Mouse (Mus musculus) lung, postnatal 25 days (tissue): Measurements from ENCODE around the gene Tln2.

Experiments used
- DNase-seq: peaks from one replicate; pipeline ENCODE4 v3.0.0; 2022; ENCODE audit warnings: low spot score

The Tln2 gene

DNA sequence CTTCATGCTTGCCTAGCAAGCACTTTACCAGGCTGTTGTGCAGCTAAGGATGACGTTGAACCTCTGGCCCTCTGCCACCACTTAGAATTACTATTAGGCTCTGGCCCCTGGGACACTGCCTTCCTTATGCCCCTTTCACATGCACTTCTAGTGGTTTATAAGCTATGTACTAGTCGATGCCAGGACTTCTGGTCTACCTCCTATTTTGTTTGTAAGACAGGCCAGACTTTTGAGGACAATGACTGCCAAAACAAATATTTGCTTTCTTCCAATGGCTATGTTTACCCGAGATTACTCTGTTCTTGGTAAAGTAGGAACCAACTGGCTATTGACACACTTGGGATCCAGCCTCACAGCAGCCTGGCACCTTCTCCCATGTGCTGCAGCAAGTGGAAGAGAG is 82.1 kb downstream of the Tln2 start:
- DNase-seq: peak; percentile 76

DNA sequence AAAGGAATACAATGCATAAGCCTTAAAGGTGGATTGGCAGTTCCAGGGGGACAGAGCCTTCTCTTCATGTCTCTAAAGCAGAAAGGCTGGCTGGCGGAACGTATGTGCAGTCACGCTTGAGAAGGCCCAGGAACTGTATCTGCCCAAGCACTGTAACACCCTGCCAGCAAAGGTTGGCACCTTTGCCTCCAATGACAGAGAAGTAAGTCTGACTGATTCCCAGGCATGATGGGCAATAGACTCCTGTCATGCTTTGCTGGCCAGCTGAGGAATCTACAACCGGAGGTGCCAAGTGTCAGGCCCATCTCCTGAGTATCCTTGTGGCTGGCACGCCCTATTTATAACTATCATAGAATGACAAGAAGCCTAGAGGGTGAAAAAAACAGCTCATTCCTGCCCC is 83.3 kb downstream of the Tln2 start:
- no peak for DNase-seq

DNA sequence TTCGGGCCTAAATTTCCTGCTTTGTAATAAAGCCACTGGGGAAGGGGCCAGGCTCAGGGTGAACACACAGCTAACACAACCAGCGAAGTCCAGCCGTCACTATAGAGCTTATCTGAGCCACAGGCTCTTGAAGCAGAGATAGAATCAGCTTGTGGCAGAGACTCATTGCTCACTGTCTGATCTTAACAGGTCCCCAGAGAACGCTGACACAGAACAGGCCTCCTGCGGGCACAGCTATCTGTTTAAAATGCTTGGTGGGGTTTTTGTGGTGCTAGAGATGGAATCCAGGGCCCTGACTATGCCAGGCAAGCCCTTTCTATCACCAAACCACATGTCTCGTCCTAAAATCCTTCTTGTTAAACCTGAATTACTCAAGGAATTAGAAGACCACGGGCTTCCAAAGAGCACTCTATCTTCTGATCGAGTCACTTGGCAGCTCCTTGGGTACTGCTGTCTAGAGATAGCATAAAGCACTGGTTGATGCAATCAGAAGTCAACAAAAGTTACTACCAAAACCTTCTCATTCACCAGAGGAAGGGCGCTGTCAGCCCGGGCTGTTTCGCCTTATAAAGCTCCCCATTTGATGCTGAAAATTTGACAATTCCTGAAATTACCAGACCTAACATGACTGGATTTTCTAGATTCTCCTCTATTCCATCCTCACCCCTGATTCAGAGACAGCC is 95.9 kb downstream of the Tln2 start:
- no peak for DNase-seq

DNA sequence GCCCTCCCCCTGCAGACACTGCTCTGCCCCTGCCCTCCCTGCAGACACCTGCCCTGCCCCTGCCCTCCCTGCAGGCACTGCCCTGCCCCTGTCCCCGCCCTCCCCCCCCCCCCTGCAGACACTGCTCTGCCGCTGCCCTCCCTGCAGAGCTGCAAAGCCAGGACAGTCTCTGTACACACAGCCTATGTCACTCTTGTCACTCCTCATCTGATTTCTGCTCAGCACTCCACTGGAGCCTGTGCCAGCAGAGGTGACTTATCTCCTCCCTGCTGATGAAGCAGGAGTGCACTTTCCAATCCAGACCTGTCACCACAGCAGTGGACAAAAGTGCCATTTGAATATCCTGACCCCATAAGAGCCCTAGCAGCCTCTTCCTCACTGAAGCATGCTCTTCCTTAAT is 118.0 kb downstream of the Tln2 start:
- DNase-seq: no peak

DNA sequence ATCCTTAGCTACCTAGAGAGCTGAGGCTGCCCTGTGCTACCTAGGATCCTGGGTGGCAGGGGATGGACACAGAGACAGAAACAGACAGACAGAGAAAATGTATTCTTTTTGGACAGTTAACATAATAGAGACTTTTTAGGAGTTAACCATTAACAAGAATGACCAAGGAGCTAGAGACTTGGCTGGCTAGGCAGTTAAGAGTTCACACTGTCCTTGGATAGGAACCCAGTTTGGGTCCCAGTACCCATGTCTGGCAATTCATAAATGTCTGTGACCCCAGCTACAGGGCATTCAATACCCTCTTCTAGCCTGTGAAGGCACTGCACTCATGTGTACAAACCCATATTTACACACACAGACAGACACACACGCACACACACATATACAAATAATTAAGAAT is 122.0 kb downstream of the Tln2 start:
- DNase-seq: no peak

DNA sequence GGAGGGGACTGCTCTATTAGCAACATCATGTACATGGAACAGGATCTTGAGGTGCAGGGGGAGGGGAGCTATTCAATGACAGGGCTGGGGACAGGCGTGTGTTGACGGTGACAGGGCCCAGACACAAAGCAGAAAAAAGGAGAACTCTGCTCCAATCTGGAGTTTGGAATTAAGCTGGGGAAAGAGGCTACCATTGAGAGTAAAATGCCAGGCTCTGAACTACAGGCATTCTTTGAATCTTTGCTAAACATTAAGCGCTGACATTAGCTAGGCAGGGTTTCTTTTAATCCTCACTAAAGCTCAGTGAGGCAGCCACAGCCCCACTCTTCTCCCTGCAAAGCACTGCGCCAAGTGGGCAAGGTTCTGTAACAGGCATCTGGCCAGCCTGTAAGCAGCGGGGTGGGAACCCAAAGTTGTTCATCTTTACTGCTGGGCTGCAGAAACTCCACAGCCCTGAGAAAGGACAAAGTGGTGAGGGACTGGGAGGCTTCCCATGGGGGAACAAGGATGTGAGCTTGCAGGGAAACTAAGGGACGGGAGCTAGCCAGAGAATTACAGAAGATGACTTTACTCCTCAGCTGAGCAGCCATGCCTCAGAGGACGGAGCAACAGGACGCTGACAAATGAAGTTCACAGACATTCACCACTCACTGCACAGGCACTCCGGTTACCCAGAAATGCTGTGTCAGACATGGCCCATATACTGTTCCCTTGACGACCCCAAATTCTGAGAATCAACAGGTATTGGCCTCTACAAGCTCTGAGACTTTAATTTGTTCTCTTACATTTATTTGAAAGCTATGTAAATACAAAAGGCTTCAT is 124.0 kb downstream of the Tln2 start:
- no peak for DNase-seq

DNA sequence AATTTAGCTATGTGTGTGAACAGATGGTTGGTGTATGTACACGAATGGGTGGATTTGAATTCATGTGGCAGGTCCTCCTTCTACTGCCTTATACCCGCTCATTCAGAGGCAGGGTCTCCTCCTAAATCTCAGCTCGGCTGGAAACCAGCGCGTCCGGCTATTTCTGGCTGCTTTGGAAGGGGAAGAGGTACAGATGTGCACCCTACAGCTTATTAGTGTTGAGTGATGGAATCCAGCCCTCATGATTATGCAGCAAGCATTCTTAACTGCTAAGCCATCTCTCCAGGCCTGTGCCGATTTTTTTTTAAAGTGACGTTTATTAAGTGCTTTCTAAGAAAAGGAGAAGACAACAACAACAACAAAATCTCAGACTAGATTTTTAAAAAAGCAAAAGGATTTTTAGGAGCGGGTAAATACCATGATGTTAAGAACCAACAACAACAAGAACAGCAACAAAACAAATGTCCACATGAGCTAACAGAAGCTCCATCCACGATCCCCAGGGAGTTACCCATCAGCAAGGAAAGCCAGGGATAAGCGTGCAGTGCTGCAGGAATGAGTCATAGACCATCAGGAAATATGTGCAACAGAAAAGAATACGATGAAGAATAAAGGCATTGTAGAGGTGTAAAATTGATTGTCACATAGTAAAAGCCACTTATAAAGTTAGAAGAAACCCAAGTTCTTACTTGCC is 130.2 kb downstream of the Tln2 start:
- peak; percentile 4 for DNase-seq

DNA sequence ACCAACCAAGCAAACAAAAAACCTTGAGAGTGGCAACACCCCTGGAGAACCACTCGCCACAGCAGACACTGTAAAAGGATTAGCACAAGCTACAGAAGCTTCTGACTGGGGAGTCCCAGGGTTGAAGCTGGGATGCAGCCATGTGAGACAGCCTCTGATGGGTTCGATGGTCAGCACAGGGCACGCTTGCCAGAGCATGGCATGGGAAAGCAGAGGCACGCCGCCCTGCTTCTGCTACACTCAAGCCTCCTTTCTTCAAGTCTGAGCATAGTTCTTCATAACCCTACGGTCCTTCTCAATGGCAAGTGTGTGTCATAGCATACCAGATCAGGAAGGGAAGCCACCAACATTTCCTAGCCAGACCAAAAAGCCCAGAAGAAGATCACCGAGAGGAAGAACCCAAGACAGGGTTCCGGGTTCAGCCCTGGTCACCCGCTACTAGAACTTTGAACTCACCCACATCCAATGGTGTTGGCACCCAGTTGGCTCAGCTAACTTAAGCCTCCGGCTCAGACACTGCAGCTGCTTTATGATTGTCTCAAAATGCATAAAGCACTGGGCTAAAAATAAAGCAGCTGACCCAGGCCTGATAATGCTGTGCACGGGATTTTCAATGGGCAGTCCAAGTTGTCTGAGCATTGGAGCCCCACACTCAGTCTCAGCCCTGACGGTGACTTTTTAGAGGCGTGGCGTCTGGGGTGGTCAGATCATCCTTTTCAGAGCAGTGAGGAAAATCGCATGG is 131.0 kb downstream of the Tln2 start:
- DNase-seq: no peak

DNA sequence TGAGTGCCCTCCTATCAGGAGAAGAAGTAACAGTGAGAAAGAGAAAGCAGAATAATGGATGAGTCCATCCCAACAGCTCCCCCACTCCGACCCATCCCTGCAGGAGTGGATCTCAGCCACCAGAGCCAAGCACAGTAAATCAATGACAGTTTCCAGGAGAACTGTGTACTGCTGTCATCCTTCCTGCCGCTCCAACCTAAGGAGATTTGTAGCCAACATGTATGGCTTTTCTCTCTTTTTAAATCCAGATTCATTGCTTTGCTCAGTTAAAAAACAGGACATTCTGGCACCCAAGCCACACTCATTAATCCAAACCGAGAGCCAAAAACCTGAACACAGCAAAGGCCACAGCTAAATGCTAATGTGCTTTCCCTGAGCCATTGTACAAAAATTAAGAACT is 133.2 kb downstream of the Tln2 start:
- DNase-seq: no peak

DNA sequence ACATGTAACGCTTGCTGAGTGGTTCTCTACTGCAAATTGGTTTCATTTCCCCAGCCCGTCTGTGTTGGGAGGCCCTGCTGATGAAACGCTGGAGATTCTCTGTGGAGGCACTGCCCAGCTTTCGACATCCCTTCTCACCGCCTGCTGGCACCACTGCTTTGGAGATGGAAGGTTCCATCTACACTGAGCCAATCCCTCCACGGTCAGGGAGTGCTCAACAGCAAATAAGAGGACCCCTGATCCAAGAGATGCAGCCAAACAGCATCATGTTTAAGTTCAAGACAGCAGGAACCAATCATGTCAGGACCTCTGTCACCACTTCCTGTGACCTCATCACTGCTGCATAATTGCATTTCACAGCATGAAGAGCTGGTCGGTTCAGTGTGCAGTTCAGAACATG is 135.4 kb downstream of the Tln2 start:
- no peak for DNase-seq

DNA sequence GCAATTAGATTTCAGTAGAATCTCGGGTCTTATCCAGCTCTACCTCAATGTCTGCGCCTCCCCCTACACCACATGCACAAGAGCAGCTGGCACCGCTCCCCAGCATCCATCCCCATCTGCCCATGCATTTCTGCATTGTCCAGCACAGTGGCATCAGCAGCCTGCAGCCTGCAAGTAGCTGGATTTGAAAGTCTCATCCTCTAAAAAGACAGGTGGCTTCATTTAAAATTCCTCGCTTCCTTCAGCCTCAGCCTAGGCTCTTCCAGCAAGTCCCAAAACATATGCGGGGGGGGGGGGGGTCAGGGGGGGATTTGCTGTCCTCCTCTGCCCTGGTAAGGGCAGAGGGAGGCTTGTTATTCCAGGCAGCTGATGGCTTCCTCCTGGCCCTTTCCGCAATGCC is 141.4 kb downstream of the Tln2 start:
- DNase-seq: no peak

DNA sequence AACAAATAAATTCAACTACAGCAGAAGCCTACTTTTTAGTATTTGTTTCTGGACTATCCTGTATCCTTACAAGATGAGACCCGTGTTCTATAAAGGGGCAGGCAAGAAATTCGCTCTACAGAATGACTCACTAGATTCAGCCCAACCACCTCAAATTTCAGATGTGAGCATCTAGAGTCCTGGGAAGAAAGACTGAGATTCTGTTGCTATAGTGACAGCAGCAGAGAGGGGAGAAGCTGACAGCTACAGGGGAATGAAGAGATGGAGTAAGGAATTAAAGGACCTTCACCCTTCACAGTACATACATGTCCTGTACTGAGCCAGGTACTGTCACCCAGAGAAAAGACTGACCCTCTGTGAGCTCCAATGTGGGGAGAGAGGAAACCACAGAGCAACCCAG is 148.8 kb downstream of the Tln2 start:
- DNase-seq: no peak

DNA sequence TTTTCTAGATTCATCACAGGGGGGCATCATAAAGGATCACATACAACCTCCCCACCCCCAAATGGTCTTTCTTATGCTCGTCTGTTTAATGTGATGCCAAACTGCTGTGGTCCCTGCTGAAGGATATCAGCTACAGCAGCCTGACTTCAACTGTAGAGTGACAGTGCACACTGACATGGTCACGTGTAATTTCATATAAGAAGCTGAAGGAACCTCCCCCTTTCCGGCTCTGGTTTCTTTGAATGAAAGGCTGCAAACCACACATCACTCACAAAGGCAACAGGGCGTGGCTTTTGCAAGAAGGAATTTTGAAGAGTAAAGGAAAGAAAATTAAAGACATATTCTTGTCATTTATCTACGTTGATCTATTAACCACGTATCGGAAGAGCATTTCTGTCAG is 154.8 kb downstream of the Tln2 start:
- DNase-seq: no peak

DNA sequence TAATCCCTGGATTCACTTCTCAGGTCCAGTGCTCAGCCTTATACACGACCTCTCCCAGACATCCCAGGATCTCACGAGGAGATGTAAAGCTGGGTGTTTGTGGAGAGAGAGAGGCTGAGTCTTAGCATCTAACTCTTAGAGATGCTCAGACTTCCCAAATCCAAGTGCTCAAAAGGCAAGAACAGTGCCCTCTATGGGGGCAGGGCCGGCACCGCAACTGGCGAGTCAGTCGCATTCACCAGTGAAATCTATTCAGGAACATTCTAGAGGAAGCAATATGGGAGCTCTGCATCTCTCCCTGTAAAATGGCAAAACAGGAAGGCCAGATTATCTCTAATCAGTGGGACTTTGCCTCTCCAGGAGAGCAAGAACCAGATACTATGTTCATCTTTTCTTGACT is 159.9 kb downstream of the Tln2 start:
- DNase-seq: no peak

DNA sequence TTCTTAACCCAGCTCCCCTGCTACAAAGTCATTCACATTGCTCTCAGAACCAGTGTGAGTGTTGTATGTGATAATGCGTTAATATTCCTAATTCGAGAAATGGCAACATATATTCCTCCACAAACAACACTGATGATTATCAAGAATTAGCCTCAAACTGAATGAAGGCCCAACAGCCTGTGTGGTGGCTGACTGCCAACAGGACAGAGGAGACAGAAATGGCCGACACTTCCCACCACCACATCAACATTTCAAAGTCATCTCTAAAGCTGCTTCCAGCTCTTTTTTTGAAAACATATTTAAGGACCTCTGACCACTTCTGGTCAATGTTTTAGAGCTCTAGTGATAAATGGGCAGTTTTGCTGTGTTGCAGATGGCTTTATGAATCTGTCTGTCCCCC is 161.7 kb downstream of the Tln2 start:
- DNase-seq: no peak

DNA sequence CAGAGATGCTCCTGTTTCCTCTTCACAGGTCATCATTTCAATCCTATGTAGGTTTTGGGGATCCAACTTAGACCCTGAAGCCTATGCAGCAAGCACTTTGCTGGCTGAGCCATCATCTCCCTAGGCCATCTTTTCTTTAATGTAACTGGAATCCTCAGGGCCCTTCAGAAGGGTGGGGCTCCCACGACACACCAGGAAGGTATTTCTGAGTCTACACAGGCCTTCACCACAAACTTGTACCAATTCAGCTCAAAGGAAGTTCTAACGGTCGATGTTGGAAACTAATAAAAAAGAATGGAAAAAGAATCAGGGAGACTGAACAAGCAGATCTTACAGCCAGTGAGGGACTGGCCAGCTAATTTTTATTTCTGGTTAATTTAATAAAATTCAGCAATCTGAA is 163.1 kb downstream of the Tln2 start:
- no peak for DNase-seq

DNA sequence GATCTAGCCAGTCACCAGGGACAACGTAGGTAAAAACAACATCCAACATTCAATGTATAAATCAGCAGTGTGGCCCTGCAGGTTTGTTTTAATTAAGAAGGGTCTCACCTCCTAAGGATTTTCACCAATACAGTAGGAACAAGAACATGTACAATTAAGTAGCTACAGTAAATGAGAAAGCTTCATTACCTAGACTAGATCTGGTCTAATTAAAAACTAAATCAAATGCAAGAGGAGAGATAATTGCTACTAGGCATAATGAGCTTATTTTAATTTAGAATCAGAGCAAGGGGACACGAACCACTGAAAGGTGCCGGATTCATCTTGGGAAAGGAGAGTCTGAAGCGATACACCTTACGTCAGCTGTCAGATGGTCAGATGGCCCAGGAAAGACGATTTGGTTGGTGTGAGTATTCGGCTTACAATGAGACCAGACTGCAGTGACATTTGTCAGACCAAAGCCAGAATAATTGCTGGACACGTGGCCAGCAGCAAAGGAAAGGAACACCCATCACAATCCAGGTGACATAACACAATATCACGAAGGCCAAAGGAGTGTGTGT is 175.4 kb downstream of the Tln2 start:
- DNase-seq: no peak

DNA sequence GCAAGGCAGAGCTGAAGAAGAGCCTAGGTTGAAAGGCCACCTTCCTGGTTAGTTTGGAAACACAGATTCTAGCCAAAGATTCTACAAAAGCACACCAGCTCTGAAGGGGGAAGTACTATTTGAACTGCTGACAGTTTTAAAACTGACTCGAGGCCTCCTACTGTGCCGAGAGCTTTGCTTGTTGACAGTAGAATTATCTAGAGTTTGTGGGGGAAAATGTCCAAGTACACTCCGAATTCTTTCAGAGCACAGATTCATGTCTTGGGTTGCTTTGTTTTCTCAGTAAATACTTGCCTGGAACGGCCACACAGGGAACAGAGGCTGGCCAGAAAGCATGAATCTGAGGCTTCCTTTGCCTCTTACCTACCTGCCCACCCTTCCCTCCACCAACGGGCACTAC is 179.4 kb downstream of the Tln2 start:
- DNase-seq: peak; percentile 14

DNA sequence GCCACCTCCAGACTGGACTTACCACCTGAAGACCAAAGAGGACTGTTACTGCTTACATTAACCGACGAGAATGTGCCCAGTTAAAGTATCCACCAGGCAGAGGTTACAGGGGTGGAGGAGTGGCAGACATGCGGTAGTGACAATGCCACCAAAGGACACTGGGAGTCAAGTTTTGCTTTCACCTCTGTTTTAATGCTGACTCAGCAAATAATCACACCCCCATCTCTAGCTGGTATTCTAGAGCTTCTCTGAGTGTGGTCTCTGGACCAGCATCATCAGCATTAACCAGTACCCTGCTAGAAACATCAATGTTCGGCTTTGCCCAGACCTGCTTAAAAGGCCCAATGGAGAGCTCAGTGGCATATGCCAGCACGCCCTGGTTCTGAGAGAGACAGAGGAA is 180.7 kb downstream of the Tln2 start:
- DNase-seq: no peak

DNA sequence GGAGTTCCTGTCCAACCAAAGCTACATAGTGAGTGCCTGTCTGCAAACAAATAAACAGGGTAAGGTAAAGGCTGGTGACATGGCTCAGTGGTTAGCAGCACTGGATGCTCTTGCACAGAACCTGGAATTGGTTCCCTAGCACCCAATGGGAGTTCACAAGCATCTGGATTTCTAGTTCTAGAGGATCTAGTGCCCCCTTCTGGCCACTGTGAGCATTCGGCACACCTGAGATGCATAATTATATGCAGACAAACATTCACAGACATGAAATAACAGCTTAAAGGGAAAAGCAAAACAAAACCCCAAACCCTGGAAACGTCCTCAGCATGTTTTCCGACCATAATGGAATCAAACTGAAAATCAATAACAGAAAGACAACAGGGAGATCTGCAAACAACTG is 191.4 kb downstream of the Tln2 start:
- no peak for DNase-seq

DNA sequence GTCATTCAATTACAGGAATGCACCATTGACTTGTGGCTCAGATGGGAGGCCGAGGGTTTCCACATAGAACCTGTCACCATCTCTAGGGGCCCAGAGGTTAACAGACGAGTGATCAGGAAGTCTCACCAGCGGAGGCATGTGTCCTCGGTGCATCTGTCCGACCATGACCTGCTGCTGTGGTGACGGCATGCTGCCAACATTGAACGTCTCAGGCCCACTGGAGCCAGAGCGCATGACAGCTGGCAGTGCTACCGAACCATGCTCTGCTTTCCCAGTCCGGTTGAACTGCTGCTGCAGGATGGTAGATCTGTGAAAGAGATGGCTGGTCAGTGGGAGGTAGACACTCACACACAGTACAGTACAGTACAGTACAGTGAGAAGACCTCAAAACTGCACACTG is 197.0 kb downstream of the Tln2 start:
- no peak for DNase-seq

DNA sequence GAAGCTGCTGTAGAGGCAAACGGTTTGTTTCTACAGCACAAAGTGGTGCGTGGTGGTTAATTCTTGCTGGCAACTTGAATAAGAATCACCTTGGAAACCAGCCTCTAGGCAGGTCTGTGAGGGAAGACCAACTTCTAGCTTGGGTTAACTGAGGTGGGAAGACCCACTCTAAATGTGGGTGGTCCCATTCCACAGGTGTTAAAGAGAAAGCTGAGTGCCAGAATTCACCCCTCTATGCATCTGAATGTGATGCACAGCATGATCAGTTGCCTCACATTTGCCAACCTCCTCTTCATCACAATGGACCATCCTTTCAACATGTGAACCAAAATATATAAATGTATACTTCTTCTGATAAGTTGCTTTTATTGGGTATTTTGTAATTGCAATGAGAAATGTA is 197.4 kb downstream of the Tln2 start:
- no peak for DNase-seq
